1 mouse cellular context compared by ENCODE assay signal in the genomic region with DNA sequence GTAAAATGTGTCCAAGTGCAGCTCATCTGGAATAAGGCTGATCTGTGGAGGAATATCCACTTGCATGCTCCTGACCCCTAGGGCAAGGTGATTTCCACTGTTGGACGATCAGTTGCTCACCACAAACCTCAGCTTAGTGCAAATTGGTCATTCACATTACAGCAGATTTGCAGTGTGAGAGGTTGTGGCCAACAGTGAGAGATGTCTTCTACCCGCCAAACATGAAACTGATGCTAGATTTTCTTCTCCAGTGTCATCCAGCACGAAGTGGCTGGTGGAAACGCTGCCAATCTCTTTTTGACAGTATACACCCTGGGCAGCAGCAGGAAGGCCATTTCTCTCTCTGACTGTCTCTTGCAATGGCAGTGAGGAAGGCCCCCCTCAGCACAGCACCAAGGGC.
TF ChIP-seq lines count a peak whose summit lies in the region.

No protein-coding gene starts in this region.

TF ChIP-seq in MEL, 35 proteins besides CTCF, POLR2A, EP300 and RAD21 (continued from another document):
- TF ChIP-seq NRF1 (IDR thresholded peaks at IDR 0.05; ENCODE audit: insufficient read depth, low read depth, low read length, poor library complexity, severe bottlenecking) (no peak), SIN3A (IDR thresholded peaks at IDR 0.05; ENCODE audit: low read length) (no peak), ZC3H11A (IDR thresholded peaks at IDR 0.05; ENCODE audit: low read depth, low read length) (no peak), JUND (IDR thresholded peaks at IDR 0.05; ENCODE audit: low read depth, low read length) (no peak), BHLHE40 (IDR thresholded peaks at IDR 0.05; ENCODE audit: borderline replicate concordance, low read depth, low read length) (no peak)
TF ChIP-seq in MEL: peak in this region for 0.
